In the genomic region with DNA sequence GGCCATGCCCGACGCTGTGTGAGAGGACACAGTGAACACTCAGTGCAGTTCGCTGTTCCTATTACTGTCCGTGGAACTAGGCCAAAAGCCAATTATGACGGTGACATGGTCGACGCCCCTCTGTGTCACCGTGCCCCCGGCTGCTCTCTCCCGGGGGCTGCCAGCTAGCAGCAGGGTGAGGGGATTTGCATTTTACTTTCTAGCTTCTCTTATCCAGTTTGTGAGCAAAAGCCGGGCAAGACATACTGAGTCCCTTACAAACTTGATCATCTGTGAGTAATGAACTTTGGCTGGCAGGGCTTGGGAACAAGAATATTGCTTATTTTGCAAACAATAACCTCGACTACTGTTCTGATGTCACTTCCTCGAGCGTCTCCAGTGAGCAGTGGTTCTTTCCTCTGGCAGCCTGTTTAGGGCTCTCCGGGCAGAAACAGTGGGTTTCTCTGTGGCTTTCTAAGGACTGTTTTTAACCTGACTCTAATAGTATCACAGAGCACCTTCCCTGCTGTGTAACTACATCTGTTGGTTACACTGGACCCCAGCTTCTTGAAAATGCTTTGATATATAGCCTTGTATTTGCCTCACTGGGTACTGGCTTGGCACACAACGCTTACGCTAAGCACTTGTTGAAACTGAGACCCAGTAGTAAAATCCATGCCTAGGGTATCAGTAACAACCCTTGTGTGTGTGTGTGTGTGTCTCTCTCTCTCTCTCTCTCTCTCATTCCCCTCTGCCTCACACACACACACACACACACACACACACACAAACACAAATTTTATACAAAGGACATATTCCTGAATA, we compare ENCODE assay signal across 8 mouse cellular contexts.
DNase-seq lines count a peak whose midpoint lies in the region; ATAC-seq and TF ChIP-seq lines count a peak whose summit lies in the region.

No protein-coding gene starts in this region.

- peak; percentile 65 for ATAC-seq in hindbrain, embryonic 12.5 days (ENCODE audit: low FRiP score)
- ATAC-seq in forebrain, embryonic 15.5 days (replicated peaks): peak; percentile 68
- peak; percentile 73; the same call in 1 of the 2 replicates for ATAC-seq in kidney, embryonic 16.5 days (ENCODE audit: low FRiP score, low TSS enrichment)
- no peak for ATAC-seq in frontal cortex, adult (ENCODE audit: low TSS enrichment)

- H3K9ac ChIP-seq in hindbrain, embryonic 12.5 days: no peak overlapping the region
- no peak overlapping the region for H3K9ac ChIP-seq in forebrain, embryonic 15.5 days (replicated peaks)
- no peak overlapping the region for H3K9ac ChIP-seq in kidney, embryonic 16.5 days (replicated peaks; ENCODE audit: low read length)

- H3ac ChIP-seq in myocyte (ENCODE audit: control insufficient read depth, insufficient read length): no peak overlapping the region

- no peaks in the 10 kb centered on the region for H3K36me3 ChIP-seq in hindbrain, embryonic 12.5 days
- H3K36me3 ChIP-seq in hindbrain, embryonic 10.5 days: no peaks in the 10 kb centered on the region
- H3K36me3 ChIP-seq in forebrain, embryonic 15.5 days: no peaks in the 10 kb centered on the region
- no peaks in the 10 kb centered on the region for H3K36me3 ChIP-seq in kidney, embryonic 16.5 days (ENCODE audit: insufficient read depth, low read length)
- H3K36me3 ChIP-seq in myocyte (ENCODE audit: control insufficient read depth, insufficient read depth): no peaks in the 10 kb centered on the region

- H3K27me3 ChIP-seq in hindbrain, embryonic 12.5 days: no peaks in the 10 kb centered on the region
- H3K27me3 ChIP-seq in hindbrain, embryonic 10.5 days (ENCODE audit: insufficient read depth, poor library complexity, severe bottlenecking): no peaks in the 10 kb centered on the region
- no peaks in the 10 kb centered on the region for H3K27me3 ChIP-seq in forebrain, embryonic 15.5 days
- no peaks in the 10 kb centered on the region for H3K27me3 ChIP-seq in kidney, embryonic 16.5 days (ENCODE audit: insufficient read depth, low read length)
- peaks cover 5% of the 10 kb centered on the region for H3K27me3 ChIP-seq in myocyte (ENCODE audit: control insufficient read depth, insufficient read depth, insufficient read length)

- no peak for DNase-seq in hindbrain, embryonic 10.5 days (ENCODE audit: low spot score)
- DNase-seq in left cerebral cortex, postnatal 36 days (ENCODE audit: low spot score in 2 of 2): no peak
- no peak for DNase-seq in gastrocnemius, adult 8-10 months (ENCODE audit: low spot score in 2 of 2)

- H3K79me2 ChIP-seq in myocyte (ENCODE audit: control insufficient read depth, insufficient read depth): no peaks in the 10 kb centered on the region

- WGBS in hindbrain, embryonic 12.5 days: 52% methylated on average over 17 of the region's 17 CpGs
- 72% methylated on average over 17 of the region's 17 CpGs for WGBS in hindbrain, embryonic 10.5 days
- WGBS in forebrain, embryonic 15.5 days: 15% methylated on average over 17 of the region's 17 CpGs
- 39% methylated on average over 17 of the region's 17 CpGs for WGBS in kidney, embryonic 16.5 days

- TF ChIP-seq POLR2A in myocyte (IDR thresholded peaks at IDR 0.05; ENCODE audit: insufficient read length, low read depth): no peak

- H3K9me3 ChIP-seq in hindbrain, embryonic 12.5 days (replicated peaks): no peaks in the 10 kb centered on the region
- no peaks in the 10 kb centered on the region for H3K9me3 ChIP-seq in hindbrain, embryonic 10.5 days
- H3K9me3 ChIP-seq in forebrain, embryonic 15.5 days: no peaks in the 10 kb centered on the region
- H3K9me3 ChIP-seq in kidney, embryonic 16.5 days (ENCODE audit: low read length): no peaks in the 10 kb centered on the region

- H3K4me2 ChIP-seq in hindbrain, embryonic 12.5 days (replicated peaks): 0 out of 2 replicates have a peak overlapping the region, but pooled peaks have one; percentile 6
- peak overlapping the region; percentile 8; the same call in 1 of the 2 replicates for H3K4me2 ChIP-seq in forebrain, embryonic 15.5 days (replicated peaks)
- no peak overlapping the region for H3K4me2 ChIP-seq in kidney, embryonic 16.5 days (replicated peaks; ENCODE audit: low read depth, low read length)
- peak overlapping the region; percentile 8 for H3K4me2 ChIP-seq in myocyte (ENCODE audit: low read depth)

- intact Hi-C loops in left cerebral cortex, postnatal 36 days (cut with DNase I): no loop called here

- peaks cover 31% of the 10 kb centered on the region for H3K4me1 ChIP-seq in hindbrain, embryonic 12.5 days
- peaks cover 33% of the 10 kb centered on the region for H3K4me1 ChIP-seq in hindbrain, embryonic 10.5 days (replicated peaks)
- peaks cover 38% of the 10 kb centered on the region for H3K4me1 ChIP-seq in forebrain, embryonic 15.5 days
- peaks cover 17% of the 10 kb centered on the region for H3K4me1 ChIP-seq in kidney, embryonic 16.5 days (ENCODE audit: insufficient read depth, low read length)

- peak overlapping the region; percentile 30 for H3K27ac ChIP-seq in hindbrain, embryonic 12.5 days
- H3K27ac ChIP-seq in hindbrain, embryonic 10.5 days: no peak overlapping the region
- H3K27ac ChIP-seq in forebrain, embryonic 15.5 days (replicated peaks): peak overlapping the region; percentile 67
- H3K27ac ChIP-seq in kidney, embryonic 16.5 days (ENCODE audit: low read length): peak overlapping the region; percentile 31

- H3K4me3 ChIP-seq in hindbrain, embryonic 12.5 days: no peak overlapping the region
- no peak overlapping the region for H3K4me3 ChIP-seq in hindbrain, embryonic 10.5 days
- H3K4me3 ChIP-seq in forebrain, embryonic 15.5 days: no peak overlapping the region
- no peak overlapping the region for H3K4me3 ChIP-seq in kidney, embryonic 16.5 days (ENCODE audit: low read length)
- H3K4me3 ChIP-seq in myocyte: no peak overlapping the region

TF ChIP-seq in myocyte, 11 proteins besides CTCF, POLR2A, EP300 and RAD21:
- TF ChIP-seq MYOG (IDR thresholded peaks at IDR 0.05; ENCODE audit: control insufficient read depth in 1 of 3, insufficient read depth in 1 of 3, insufficient read length in 2 of 3, low read depth in 2 of 3) (no peak), USF1 (IDR thresholded peaks at IDR 0.05; ENCODE audit: low read depth) (no peak), MYOD1 (IDR thresholded peaks at IDR 0.05; ENCODE audit: control insufficient read depth in 1 of 3, insufficient read length in 2 of 3, low read depth in 2 of 3) (no peak), TCF12 (IDR thresholded peaks at IDR 0.05; ENCODE audit: insufficient read depth, poor library complexity, severe bottlenecking) (no peak), REST (IDR thresholded peaks at IDR 0.05; ENCODE audit: insufficient read depth, insufficient read length) (no peak), TCF3 (IDR thresholded peaks at IDR 0.05; ENCODE audit: insufficient read length, low read depth) (no peak), E2F4 (IDR thresholded peaks at IDR 0.05; ENCODE audit: insufficient read depth) (no peak), SRF (IDR thresholded peaks at IDR 0.05; ENCODE audit: control insufficient read depth, insufficient read length, low read depth) (no peak), CEBPB (IDR thresholded peaks at IDR 0.05; ENCODE audit: insufficient read depth, poor library complexity, severe bottlenecking) (no peak), POLR2AphosphoS2 (IDR thresholded peaks at IDR 0.05; ENCODE audit: insufficient read length, low read depth) (no peak), MAX (IDR thresholded peaks at IDR 0.05; ENCODE audit: low read depth) (no peak)
